Mouse (Mus musculus): Measurements from ENCODE around the gene Phlda3. TPM values are rescaled to one million over a fixed set of nuclear protein-coding genes. Genes with fewer than 3 reads are reported as not detected.

Gene Phlda3
- polyA plus RNA-seq, 1 experiment from 2014 or later: 70.5 TPM

DNA sequence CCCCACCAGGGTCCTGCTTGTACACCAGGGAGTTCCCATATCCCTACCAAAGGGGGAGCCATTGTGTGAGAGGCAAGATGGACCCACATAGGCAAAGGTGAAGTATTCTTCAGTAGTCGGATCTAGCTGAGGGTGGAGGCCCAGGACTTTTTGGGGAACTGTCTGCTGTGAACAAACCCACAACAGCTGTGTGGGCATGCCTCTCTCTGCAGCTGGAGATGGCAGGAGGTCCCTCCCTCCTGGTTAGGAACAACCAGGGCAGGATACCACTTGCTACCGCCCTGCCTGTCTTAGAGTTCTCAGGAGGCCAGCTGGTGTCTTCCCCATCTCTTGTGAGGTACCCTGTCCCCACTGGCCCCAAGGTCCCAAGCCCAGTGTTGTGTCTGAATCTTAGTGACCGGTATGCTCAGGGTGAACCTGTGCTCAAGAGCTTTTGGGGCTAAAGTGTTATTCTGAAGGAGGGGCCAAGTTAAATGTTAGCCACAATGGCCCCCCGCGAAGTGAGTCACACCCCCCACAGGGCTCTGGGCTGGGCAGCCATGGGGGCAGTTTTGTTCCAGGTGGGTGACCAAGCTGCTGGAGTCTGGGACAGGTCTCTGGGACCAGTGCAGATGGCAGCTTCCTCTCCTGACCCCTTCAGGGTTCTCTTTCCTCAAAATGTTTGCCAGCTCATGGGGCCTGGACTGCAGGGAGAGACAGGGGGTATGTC is 47.9 kb downstream of the Phlda3 start:
- H3K4me3 ChIP-seq: no peak overlapping the region
- peaks cover 48% of the 10 kb centered on the region for H3K4me1 ChIP-seq (replicated peaks)
- no peak overlapping the region for H3K4me2 ChIP-seq
- H3K9ac ChIP-seq: no peak overlapping the region
- H3K27me3 ChIP-seq: peaks cover 7% of the 10 kb centered on the region; the same call in 1 of the 2 replicates
- peaks cover 23% of the 10 kb centered on the region for H3K36me3 ChIP-seq
- ATAC-seq (replicated peaks; ENCODE audit: insufficient number of reproducible peaks, insufficient read depth, low FRiP score, low read depth): no peak
- H3K27ac ChIP-seq: peak overlapping the region; percentile 85
- no peaks in the 10 kb centered on the region for H3K9me3 ChIP-seq (replicated peaks)
- 76% methylated on average over 5 of the region's 5 CpGs for WGBS

DNA sequence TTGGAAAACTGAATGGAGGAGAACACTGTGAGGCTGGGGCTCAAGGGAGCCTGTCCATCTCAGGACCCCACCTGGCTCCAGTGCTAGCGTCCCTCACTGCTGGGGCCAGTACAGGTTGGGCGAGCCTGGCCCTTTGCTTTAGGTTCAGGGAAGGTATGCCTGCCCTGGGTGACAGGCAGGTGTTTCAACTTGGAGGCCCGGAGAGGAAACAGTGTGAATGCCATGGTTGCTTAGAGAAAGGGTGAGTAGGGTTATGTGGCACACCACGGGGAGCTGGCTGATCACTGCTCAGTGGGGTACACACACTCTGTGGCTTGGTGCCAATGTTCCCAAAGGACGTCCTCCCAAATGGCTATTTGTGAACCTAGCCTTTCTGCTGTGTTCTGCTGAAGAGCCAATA is 48.6 kb downstream of the Phlda3 start:
- 79% methylated on average over 5 of the region's 5 CpGs for WGBS
- Histone ChIP-seq H3K4me2 (no peak overlapping the region), H3K4me1 (replicated peaks) (peaks cover 51% of the 10 kb centered on the region), H3K36me3 (peaks cover 16% of the 10 kb centered on the region), H3K27me3 (peaks cover 13% of the 10 kb centered on the region), H3K4me3 (no peak overlapping the region), H3K27ac (no peak overlapping the region), H3K9ac (no peak overlapping the region), H3K9me3 (replicated peaks) (no peaks in the 10 kb centered on the region)
- no peak for ATAC-seq (replicated peaks; ENCODE audit: insufficient number of reproducible peaks, insufficient read depth, low FRiP score, low read depth)

DNA sequence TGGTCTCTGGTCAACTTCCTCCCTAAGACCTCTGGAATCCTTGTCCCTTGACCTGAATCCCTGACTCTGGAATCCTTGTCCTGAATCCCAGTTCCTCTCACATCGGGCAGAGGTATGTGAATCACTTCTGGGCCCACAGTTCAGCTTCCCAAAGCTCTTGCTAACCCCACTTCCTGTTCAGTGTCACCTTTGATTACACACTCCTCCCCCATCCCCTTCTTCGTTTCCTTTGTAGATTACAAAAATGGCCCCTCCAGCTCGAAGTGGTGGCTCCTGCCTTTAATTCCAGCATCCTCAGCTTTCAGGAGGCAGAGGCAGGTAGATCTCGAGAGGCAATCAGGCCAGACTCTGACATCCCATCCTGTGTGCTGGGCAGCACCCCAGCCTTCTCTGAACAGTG is 51.7 kb downstream of the Phlda3 start:
- H3K4me3 ChIP-seq: no peak overlapping the region
- ATAC-seq (replicated peaks; ENCODE audit: insufficient number of reproducible peaks, insufficient read depth, low FRiP score, low read depth): no peak
- H3K4me1 ChIP-seq (replicated peaks): peaks cover 34% of the 10 kb centered on the region
- H3K4me2 ChIP-seq: no peak overlapping the region
- no peaks in the 10 kb centered on the region for H3K36me3 ChIP-seq
- 53% methylated on average over 4 of the region's 4 CpGs for WGBS
- H3K27me3 ChIP-seq: peaks cover 36% of the 10 kb centered on the region
- no peak overlapping the region for H3K27ac ChIP-seq
- H3K9ac ChIP-seq: no peak overlapping the region
- H3K9me3 ChIP-seq (replicated peaks): no peaks in the 10 kb centered on the region

DNA sequence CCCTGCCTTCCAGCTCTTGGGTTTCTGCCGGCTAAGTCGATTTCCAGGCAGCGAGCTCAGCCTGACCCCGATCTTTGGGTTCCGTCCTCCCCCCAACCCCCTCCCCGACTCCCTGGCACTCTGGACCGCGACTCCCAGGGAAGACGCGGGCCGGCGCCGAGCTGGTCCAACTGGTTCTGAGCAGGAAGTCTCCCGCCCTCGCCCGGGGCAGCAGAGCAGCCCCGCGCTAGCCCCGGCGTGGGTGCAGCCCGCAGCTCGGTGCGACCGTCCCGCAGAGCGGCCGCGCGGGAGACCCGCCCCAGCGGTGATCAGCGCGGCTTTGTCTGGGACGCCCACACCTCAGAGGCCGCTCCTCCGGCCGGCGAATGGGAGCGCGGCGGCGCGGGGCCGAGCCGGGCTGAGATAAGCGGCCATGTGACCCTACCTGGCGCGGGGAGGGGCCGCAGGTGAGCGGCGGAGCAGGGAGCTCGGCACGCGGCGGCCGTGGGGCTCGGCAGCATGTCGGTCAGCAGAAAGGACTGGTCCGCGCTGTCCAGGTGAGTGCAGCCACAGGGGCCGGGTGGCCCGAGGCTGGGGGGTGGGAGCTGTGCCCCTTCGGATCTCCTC is 52.7 kb downstream of the Phlda3 start, which contains the start of gene Lad1:
Gene Lad1, plus strand, starts transcription at position 118 of the 606 bp plus-strand sequence.
- WGBS: under 1% methylated on average over 63 of the region's 63 CpGs

More for the DNA sequence above, 52.7 kb downstream of the Phlda3 start, which contains the start of gene Lad1:
- Histone ChIP-seq H3K4me1 (replicated peaks) (peaks cover 24% of the 10 kb centered on the region), H3K4me3 (peak within 1 kb of the TSS; percentile 54), H3K4me2 (peak within 1 kb of the TSS; percentile 97), H3K36me3 (no peaks in the 10 kb centered on the region), H3K9ac (peak within 1 kb of the TSS; percentile 66), H3K9me3 (replicated peaks) (no peaks in the 10 kb centered on the region), H3K27me3 (peaks cover 36% of the 10 kb centered on the region), H3K27ac (no peak within 1 kb of the TSS)
- ATAC-seq (replicated peaks; ENCODE audit: insufficient number of reproducible peaks, insufficient read depth, low FRiP score, low read depth): peak; percentile 19; the same call in 1 of the 2 replicates

Other genes with a start within 250 kb of the Phlda3 start
- 20.7 and 27.8 TPM in 2 replicates for gene Nav1, start 158.8 kb upstream of the Phlda3 start, polyA plus RNA-seq (2015; fragmentation: Nextera tagmentation; extraction: Ambion mirVana)
- gene Csrp1, start 46.1 kb upstream of the Phlda3 start, polyA plus RNA-seq (2015; fragmentation: Nextera tagmentation; extraction: Ambion mirVana): 149 and 169 TPM in 2 replicates
- gene Tnni1, start 13.3 kb downstream of the Phlda3 start, polyA plus RNA-seq (2015; fragmentation: Nextera tagmentation; extraction: Ambion mirVana): 3,693 and 4,133 TPM in 2 replicates
- gene Lad1, start 52.5 kb downstream of the Phlda3 start, polyA plus RNA-seq (2015; fragmentation: Nextera tagmentation; extraction: Ambion mirVana): 3.2 and 5.8 TPM in 2 replicates
- gene Tnnt2, start 70.2 kb downstream of the Phlda3 start, polyA plus RNA-seq (2015; fragmentation: Nextera tagmentation; extraction: Ambion mirVana): 7,410 and 9,283 TPM in 2 replicates
- gene Pkp1, start 153.1 kb downstream of the Phlda3 start, polyA plus RNA-seq (2015; fragmentation: Nextera tagmentation; extraction: Ambion mirVana): 0.31 and 1.4 TPM in 2 replicates
- gene Igfn1, start 240.2 kb downstream of the Phlda3 start, polyA plus RNA-seq (2015; fragmentation: Nextera tagmentation; extraction: Ambion mirVana): not detected in 2 replicates
- gene Tmem9, start 242.0 kb downstream of the Phlda3 start, polyA plus RNA-seq (2015; fragmentation: Nextera tagmentation; extraction: Ambion mirVana): 91.1 and 107 TPM in 2 replicates

Data from heart, embryonic 15.5 days (tissue).